Mouse (Mus musculus) urinary bladder, postnatal 36 days (tissue): ENCODE measurements around the gene Sox18.

Experiments
- DNase-seq, 2 experiments: peaks; one replicate each; pipeline ENCODE4 v3.0.0; 2022; ENCODE audit warnings: low spot score in 2 of 2, mixed read lengths in 1 of 2

Gene Sox18

DNA sequence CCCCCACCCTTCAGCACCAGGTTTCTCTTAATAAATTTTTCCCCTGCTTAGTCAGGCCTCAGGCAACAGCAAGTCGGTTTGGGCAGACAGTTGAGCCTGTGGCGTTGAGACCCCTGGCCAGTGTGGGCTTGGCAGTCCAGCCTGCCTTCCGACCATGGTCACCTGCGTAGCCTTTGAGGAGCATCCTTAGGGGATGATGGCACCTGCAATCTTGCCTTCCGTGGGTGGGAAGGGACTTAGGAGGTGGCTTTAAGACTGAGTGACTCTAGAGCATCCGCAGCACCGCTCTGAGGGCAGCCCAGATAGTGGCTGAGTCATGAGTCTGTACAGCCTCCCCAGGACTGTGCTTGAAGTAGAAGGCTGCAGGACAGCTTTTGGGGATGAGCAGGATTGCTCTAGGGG, 9.3 kb upstream of the Sox18 start:
- DNase-seq: no peak

DNA sequence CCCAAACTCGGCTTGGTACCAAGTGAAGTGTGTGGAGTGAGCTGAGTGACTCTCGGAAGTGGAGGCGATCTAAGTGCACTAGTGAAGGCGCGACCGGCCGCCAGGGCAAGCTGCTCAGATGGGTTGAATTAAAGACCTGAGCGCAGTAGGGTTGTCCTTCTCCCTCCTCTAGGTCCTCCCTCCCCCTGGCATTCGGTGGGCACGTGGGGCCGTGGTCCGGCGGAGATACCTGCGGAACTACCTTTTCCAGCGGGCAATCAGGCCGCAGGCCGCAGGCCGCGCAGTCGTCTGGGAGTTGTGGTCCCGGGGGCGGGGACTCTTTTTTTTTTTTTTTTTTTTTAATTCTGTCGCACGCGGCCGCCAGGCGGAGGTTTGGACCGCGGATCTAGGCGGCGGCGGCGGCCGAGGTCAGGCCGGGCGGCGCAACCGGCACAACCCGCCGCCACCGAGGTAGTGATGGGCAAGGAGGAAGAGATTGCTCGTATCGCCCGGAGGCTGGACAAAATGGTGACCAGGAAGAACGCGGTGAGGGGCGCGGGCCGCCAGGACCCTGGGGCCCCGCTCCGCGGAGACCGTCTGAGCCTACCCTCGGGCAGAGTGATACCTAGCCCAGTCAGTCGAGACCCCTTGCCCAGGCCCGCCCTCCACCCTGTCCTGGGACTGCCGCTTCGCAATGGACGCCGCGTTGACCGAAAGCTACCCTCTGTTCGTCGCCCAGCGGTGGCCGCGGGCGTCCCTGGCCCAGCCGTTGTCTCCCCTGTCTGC, 8.7 kb upstream of the Sox18 start, which contains the start of gene Tcea2:
Gene Tcea2 (plus strand): TSS at position 360 of the 765 bp plus-strand sequence.
- peak; percentile 66 to 72 for DNase-seq

DNA sequence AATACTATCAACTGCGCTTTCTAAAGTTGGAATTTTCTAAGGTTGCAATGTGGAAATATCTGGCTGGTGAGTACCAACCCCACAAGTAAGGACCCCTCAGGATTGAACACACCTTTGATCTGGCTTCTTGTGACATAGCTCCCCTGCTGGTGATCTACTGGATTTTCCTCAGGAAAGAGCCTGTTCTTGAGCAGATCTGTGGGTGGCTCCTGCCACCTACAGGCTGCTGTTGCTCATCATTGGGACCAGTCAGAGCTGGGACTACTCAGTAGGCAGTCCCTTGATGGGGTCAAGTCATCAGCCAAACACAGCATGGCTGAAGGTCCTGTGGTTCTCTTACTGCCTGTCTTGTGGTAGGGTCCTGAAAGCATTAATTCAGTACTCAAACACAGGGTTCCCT, 7.3 kb upstream of the Sox18 start:
- peak; percentile 66 to 77 for DNase-seq

DNA sequence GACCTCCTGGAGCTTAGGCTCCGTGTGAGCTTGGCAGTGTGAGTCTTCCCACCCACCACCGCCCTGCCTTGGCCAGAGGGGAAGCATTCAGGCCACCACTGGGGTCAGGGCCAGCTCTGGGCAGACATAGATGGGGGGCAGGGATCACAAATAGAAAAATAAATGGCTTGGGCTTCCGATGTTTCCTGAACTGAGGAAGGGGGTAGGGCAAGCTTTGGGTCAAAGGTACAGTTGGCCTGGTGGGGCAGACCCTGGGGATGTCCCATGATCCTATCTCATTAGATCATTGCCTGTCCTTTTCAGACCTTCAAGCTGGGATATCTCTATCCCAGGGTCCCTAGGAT, 6.3 kb upstream of the Sox18 start:
- DNase-seq: no peak

DNA sequence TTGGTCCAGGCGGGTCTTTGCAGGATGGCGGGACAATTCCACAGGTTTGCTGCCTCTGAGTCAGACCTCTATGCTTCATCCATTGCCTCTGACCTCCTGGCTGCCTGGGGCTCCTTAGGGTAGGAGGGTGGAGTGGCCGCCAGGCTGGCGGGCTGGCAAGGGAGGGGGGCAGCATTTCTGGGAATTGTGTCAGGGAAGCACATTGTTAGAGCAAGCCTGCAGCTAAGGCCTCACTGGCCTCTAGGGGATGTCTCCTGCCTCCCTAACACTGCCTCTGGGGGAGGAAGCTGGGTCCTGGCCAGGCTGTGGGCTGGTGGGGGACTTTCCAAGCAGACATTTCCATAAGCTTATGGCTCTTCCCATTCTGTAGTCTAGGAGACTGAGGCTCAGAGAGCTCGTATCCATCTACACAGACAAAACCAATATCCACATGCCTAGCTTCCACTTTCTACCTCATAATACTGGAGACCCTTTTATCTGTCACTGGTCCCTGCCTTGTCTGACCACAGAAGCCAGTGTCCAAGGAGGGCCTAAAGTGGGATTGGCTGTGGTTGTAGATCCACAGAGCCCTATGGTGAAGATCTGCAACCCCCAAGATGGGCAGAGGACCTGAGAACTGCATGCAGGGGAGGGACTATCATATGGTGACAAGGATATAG, 5.8 kb upstream of the Sox18 start:
- DNase-seq: peak in 1 of 2 experiments; percentile 46

DNA sequence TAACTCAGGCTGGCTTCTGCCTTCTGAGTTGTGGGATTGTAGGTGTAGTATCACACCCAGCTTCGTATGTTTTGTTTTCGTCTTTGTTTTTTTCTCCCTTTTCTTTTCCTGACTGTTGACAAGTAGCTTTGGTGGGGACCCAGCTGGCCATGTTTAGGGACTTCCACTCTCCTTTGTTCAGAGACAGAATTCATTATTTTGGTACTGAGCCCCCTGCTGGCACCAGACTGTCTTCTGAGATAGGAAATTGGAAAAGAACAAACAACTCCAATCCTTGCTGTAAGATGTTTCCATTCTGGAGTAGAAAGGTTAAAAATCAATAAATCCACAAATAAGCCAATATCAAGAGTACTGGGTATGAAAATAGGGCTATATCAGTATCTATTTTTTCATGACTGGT, 5.0 kb upstream of the Sox18 start:
- DNase-seq: no peak

DNA sequence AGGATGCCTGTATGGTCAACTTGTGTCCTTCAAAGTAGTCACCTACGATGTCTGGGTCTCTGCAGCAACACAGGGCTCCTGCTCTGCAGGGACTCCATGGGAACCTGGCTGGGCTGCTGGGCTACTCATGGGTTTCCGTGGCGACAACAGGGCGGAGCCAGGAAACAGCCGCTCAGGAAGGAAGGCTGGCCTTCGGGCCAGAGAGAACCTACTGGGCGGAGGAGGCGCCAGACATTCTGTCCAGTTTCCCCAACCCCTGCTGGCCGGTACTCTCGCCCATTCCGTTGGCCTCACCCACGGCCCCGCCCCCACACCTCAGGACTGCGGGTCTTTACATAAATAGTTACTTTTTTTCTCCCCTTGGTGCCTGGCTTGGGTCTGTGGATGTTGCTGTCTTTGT, 4.0 kb upstream of the Sox18 start:
- DNase-seq: peak; percentile 40 to 73

DNA sequence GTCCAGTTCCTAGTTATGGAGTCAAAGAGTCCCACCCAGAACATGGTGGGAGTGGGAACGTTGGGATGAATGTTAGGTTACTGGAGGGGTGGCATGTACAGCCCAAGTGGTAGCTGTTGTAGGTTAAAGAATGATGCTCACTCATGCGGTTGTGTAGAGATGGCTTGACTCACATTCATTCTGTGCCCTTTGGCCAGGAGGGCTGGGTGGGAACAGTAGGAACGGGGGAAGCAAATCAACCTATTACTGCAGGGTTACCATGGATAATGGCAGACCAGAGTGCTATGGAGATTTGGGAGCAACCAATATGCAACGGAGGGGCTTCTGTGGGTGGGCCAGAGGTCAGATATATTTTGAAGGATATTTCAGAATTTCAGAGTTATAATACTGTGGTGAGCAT, 3.5 kb upstream of the Sox18 start:
- DNase-seq: no peak

DNA sequence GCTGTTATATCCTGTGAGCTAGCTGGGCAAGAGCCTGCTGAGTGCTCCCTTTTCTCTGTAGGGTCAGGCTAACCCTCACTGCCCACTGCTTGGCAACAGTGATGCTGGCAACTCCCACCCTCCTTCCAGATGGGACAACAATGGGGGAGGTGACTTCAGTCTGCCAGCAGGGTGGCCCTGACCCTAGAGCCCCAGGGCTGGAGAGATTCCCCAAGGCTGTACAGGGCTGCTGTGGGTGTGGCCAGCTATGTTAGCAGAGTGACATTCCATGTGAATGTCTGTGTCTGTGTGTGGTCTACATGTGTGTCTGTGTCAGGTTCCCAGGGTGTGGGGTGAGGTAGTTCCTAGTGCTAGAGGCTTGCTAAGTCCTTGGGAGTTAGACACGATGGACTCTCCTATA, 2.1 kb upstream of the Sox18 start:
- DNase-seq: no peak

DNA sequence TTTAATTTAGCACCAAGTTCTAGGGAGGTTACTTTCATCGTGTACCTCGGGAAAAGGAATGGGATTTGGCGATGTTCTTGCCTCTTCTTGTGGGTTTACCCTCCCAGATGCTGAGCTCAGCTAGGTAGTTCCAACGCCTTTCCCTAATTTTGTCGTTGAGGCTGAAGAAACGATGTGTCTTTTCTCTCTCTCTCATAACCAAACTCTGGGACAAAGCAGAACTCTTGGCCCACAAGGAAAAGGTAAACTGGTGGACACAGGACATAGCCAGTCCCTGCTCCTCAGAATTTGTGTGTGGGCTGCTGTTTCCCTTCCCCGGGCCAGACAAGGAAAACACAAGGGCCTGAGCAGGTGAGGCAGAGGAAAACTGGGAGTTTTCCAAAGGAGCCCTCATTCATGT, 544 bp upstream of the Sox18 start:
- DNase-seq: no peak

DNA sequence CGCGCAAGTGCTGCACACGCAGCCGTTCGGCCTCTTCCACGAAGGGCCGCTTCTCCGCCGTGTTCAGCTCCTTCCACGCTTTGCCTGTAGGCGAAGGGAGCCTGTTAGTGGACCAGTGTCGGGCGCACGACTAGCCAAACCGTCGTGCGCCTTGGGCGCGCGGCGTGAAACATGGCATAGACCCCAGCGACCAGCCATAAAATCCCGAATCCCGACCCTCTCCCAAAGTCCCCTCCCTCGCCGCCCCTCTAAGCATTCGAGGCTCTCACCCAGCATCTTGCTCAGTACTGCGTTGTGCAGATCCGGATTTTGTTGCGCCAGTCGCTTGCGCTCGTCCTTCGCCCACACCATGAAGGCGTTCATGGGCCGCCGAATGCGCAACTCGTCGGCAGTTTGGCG, 528 bp downstream of the Sox18 start:
- DNase-seq: no peak

DNA sequence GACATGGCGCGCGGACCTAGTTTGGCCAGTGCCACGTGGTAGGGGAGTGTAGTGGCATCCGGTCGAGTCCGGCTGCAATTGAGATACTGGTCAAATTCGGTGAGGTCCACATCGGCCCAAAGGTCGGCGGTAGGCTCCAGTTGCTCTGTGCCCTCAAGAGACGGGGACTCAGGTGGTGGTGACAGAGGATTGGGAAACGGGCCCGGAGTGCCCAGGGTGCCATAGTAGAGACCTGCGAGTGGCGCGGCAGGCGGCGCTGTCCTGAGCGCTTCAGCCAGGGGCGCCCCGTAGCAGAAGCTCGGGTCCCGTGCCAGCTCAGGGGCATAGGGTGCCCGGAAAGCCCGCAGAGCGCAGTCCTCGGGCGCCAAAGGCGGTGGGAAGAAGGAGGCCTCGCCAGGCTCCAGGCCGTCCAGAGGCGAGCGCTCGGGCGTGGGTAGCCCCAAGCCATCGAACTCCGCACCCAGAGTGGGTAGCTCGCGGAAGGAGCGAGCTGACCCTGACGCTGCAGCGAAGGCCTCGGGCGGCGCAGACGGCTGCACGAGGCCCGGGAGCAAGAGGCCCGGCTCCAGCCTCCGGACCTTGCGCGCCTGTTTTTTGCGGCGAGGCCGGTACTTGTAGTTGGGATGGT, 1.0 kb downstream of the Sox18 start:
- no peak for DNase-seq

DNA sequence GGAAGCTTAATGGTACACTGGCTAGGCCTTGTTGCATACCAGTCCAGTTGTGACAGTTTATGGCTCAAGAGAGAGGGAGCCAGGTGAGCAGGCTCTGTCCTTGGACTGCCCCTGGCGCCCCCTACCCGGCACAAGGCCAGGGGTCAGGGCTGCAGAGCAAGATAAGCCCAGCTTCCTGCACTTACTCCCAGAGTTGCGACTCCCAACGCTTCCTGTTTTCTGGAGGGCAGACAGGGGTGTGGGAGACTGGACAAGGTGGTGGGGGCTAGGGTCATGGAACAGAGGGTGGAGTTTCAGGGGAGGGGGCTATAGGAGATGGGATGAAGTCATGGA, 8.2 kb downstream of the Sox18 start:
- peak in 1 of 2 experiments; percentile 37 for DNase-seq

DNA sequence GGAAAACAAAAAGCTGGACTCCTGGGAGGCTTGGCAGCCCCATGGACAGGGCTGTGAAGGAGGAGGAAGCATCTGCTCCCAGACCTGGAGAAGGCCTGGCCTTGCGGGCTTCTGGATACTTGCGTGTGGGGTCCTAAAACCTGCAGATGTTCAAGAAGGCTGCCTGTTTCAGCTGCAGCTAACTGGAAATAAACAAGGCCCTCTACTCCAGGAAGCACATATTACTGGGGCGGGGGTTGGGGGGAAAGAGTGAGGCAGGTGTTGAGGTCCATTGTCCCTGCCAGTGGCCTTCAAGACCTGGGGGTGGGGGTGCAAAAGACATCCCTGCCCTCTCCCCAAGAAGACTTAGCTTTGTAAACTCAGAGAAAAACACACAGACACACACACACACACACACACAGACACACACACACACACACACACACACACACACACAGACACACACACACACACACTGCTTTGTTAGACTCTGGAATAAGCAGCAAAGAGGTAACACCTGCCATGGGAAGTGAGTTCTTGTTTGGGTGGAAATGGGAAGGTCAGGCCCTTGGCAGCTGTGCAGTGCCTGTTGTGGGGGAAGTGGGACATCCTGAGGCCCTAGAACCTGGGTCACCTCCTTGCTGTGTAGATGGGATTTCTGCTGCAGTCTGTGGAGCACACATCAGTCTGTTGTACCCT, 8.7 kb downstream of the Sox18 start:
- DNase-seq: no peak

DNA sequence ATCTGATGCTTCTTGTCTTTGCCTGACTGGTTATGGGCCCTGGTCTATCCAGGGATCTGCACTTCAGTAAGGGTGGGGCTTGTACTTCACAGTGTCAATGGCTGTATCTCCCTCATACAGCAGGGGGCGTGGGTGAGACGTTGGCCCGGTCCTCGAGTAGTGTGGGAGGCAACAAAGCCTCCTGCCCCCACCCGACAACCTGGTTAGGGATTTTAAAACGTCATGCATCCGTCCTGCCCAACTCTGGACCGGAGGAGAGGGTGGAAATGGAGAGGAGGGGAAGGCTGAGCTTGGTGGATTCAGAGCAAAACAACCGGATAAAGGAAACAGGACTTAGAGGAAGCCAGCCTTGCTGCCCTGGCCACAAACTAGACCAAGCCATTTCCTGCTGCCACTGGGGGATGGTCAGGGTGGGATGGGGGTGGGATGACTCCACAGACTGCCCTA, 11.8 kb downstream of the Sox18 start:
- DNase-seq: peak; percentile 57 to 84

DNA sequence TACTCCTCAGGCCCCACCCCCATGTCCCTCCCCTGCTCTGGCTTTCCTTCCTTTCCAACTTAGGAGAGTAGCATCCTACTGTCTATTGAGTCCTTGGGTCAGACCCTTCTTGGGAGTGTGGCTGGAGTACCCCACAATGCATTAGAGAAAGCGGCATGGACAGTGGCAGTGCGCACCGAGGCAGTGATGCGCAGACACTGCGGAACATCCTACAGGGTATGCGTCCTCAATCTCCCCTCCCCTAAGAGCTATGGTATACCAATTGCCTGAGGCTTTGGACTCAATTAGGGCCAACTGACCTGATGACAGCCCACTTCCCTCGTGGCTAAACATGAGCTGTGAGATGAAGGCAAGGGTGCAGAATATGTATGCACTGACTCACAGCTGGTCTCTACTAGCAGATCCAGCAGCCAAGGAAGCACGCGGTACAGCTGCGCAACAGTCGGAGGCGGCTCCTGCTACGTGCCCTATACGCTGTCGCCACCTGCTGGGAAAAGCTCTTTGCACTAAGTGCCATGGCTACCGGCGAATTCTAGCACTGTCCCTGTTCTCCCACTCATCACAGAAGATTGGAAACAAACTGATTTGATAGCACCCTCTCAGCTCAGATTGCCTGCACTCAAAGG, 12.4 kb downstream of the Sox18 start:
- peak in 1 of 2 experiments; percentile 46 for DNase-seq

DNA sequence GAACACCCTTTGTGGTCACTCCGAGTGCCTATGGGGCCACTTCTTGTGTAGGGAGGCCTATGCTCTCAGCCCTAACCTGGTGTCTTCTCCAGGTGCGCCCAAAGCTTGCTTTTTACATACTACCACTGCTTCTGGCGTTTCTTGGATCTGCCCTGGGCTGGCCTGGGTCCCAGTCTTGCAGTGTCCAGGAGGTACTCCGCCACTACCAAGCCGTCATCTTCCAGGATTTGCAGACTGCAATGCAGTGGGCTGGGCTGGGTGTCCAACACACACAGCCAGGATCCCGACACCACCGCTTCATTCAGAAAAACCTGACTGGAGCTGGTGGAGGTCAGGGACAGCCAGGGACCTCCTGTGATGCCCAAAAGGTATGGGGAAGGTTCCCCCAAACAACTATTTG, 12.9 kb downstream of the Sox18 start:
- no peak for DNase-seq

DNA sequence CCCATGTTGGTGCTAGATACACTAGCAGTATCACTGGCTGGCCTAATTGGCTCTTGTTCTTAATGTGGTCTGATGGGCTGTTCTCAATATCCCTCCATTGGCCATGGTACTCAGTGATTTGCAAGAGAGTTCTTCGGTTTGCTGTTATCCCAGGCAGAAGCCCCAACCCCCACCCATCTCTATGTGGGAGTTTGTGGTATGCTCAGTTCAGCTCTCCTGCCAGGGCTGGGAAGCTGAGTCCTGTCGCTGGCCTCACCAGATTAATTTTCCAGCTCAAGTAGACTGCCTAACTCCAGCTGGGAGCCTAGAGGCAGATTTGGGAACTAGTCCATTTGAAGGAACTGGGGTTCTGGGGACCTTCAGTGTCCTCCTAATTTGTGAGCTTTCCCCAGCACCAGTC, 14.0 kb downstream of the Sox18 start:
- no peak for DNase-seq

DNA sequence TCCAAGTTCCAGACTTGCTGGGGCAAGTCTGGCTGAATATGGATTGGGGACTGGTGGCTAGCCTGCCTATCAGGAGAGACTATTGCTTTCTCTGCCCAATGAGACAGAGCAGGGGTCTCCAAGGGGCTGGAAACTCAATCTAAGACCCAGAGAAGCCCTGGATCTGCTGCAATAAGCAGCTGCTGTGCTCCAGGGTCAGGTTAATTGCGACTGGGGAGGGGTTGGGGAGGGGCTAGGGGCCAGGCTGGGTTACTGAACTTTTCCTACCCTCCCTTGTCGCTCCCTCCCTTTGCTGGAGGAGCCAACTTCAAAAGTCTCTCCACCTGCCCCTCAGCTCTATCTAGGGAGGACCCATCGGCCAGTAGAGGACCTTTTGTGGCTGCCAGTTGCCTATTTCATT, 14.7 kb downstream of the Sox18 start, which contains the start of gene Gm29797:
Gene Gm29797 (plus strand): TSS at position 301 of the 400 bp plus-strand sequence.
- DNase-seq: no peak

DNA sequence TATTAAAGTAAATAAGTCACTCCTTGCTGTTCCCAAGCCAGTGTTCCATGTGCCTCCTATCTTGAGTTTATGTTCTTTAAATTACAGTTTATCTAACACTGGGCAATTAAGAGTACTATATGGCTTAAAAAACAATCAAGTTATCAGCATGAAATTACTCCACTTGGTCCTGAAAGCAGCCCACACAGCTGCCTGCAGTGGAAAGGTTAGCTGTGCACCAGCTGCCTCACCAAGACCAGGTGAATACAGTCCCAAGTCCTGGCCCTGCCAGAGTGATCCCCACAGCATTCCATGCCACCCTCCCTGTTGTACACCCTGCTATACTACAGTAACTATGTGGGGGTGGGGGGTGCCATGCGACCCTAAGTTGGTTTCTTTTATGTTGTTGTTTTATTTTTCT, 17.9 kb downstream of the Sox18 start:
- DNase-seq: no peak

DNA sequence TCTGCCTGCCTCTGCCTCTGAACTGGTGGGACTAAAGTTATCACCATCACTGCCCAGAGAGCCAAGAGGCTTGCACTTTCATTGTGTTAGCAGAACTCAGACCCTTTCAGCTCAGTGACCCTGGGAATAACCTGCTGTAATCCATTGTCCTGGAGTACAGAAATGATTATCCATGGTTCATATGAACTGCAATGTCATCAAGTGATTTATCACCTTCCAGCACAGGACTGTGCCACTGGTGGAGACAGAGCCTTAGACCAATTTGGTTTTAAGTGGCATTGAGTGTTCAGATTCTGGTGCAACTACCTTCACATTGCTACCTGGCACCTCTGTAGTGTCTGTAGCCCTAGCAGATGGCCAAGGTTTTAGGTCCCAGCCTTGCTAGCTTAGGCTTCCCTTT, 18.4 kb downstream of the Sox18 start:
- DNase-seq: no peak

DNA sequence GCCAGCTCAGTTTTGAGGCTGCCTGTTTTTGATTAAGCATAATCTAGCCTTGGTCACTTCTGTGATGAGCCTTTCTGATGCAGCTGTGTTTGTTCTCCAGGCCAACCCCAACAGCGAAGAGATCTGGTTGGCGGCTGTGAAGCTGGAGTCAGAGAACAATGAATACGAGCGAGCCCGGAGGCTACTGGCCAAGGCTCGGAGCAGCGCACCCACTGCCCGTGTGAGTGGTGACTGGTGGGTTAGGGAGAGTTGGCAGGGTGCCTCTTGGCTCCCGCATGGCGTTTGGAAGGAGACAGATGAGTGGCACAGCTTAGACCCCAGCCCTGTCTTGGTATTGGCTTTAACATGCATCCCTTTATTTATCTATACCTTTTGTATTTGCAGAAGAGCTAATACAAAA, 22.5 kb downstream of the Sox18 start:
- DNase-seq: no peak
